Mouse (Mus musculus) common myeloid progenitor, adult 5-6 weeks (primary cell): ENCODE results near the gene Setdb1. TPM values are rescaled to one million over a fixed set of nuclear protein-coding genes. Genes with fewer than 3 reads are reported as not detected.

Experiments
- ATAC-seq: replicated peaks from 2 replicates; pipeline ENCODE4 v1.8.0; 2016; ENCODE audit warnings: low read depth, mild to moderate bottlenecking, moderate TSS enrichment, inconsistent platforms; ENCODE audit not compliant: poor library complexity, severe bottlenecking
- total RNA-seq: library from RNA; stranded (forward); fragments of 200-1000, 187-1606 nt; gene quantifications from 2 replicates; pipeline ENCODE4 v1.2.3, GENCODE M21; 2017

Gene Setdb1
- total RNA-seq, 1 experiment from 2014 or later = 44.9 TPM

DNA sequence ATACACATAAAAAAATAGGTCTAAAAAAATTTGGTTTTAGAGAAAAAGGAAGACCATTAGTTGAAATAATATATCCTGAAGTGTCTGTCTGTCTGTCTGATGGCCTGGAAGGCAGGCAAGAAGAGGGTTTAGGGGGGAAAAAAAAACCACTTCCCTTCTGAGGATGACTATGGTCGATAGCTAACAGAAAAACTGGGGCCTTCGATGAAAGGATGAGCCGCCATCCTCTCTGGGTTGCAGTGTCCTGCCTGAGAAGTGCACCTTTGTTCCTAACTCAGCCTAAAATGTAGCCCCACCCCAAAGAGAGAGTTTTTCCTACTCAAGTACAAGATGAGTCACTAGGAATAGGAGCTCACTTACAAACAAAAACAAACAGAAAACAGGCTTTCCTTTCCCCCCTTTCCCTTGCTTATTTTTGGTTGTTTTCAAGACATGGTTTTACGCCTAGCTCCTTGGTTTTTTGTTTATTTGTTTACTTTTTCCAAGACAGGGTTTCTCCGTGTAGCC, 80.5 kb downstream of the Setdb1 start:
- ATAC-seq = no peak

DNA sequence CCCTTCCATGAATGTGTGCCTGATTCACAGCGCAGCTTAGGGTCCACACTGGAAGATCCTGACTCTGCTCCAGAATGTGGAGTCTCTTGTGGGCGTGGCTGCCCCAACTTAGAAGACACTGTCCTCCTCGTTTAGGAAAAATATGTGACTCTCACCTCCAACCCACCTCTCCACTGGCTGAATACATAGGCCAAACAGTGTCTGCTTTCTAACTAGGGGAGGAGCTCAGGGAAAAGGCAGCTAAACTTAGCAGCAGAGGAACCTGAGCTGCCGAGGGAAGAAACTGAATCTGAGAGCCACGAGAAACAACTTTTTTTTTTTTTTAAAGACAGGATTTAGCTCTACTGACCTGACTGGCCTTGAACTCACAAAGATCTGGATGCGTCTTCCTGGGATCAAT, 81.8 kb downstream of the Setdb1 start:
- ATAC-seq = no peak

DNA sequence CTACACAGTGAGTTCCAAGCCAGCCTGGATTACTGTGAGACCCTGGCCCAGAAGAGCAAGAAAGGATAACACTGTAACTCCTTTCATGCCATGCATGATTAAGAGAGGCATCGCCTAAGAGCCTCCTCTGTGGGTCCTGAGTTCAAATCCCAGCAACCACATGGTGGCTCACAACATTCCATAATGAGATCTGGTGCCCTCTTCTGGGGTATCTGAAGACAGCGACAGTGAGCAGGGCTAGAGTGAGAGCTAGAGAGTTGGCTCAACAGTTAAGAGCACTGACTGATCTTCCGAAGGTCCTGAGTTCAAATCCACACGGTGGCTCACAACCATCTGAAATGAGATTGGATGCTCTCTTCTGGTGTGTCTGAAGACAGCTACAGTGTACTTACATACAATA, 82.5 kb downstream of the Setdb1 start:
- no peak for ATAC-seq

Other genes with a start within 250 kb of the Setdb1 start
- gene Vps72, start 246.2 kb downstream of the Setdb1 start, total RNA-seq = 82.0 and 161 TPM in 2 replicates
- not detected in 2 replicates for gene Tmod4, start 232.7 kb downstream of the Setdb1 start, total RNA-seq
- gene Scnm1, start 223.2 kb downstream of the Setdb1 start, total RNA-seq = 59.6 and 88.2 TPM in 2 replicates
- gene Lysmd1, start 223.1 kb downstream of the Setdb1 start, total RNA-seq = 2.9 and 6.9 TPM in 2 replicates
- gene Tnfaip8l2, start 214.8 kb downstream of the Setdb1 start, total RNA-seq = 21.8 and 38.5 TPM in 2 replicates
- gene Sema6c, start 196.7 kb downstream of the Setdb1 start, total RNA-seq = 0.64 and 4.6 TPM in 2 replicates
- 50.1 and 53.9 TPM in 2 replicates for gene Gabpb2, start 139.3 kb downstream of the Setdb1 start, total RNA-seq
- gene Cdc42se1, start 128.5 kb downstream of the Setdb1 start, total RNA-seq = 55.4 and 57.6 TPM in 2 replicates
- gene Mllt11, start 125.0 kb downstream of the Setdb1 start, total RNA-seq = 7.9 and 9.2 TPM in 2 replicates
- 0.64 and 0.82 TPM in 2 replicates for gene Gm128, start 115.6 kb downstream of the Setdb1 start, total RNA-seq
- not detected in 2 replicates for gene Bnipl, start 106.0 kb downstream of the Setdb1 start, total RNA-seq
- gene Mindy1, start 75.9 kb downstream of the Setdb1 start, total RNA-seq = 26.2 and 31.4 TPM in 2 replicates
- 8.4 and 10.3 TPM in 2 replicates for gene Prune1, start 75.1 kb downstream of the Setdb1 start, total RNA-seq
- 5.9 and 12.1 TPM in 2 replicates for gene Anxa9, start 50.0 kb downstream of the Setdb1 start, total RNA-seq
- 94.9 and 102 TPM in 2 replicates for gene Cers2, start 42.4 kb downstream of the Setdb1 start, total RNA-seq
- not detected in 2 replicates for gene 4930558C23Rik, start 45.6 kb upstream of the Setdb1 start, total RNA-seq
- 24.9 and 31.3 TPM in 2 replicates for gene Arnt, start 77.2 kb upstream of the Setdb1 start, total RNA-seq
- gene Ctsk, start 142.1 kb upstream of the Setdb1 start, total RNA-seq = not detected in 2 replicates
- gene Ctss, start 169.6 kb upstream of the Setdb1 start, total RNA-seq = 74.8 and 75.3 TPM in 2 replicates
- not detected in 2 replicates for gene Hormad1, start 202.5 kb upstream of the Setdb1 start, total RNA-seq
- 65.9 and 72.7 TPM in 2 replicates for gene Golph3l, start 231.7 kb upstream of the Setdb1 start, total RNA-seq